Mouse (Mus musculus): ENCODE results near the gene Gm9573.

DNA sequence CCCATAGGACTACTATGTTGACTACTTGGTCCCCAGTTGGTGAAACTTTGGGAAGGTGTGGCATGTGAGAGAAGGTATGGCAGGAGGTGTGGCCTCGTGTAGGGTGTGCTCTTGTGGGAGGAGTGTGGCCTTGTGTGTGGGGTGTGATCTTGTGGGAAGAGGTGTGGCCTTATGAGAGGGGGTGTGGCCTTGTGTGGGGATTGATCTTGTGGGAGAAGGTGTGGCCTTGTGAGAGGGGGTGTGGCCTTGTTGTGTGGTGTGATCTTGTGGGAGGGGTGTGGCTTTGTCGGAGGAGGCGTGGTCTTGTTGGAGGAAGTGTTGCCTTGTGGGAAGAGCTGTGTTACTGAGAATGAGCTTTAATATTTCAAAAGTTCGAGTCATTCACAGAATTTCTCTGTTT, 9.3 kb downstream of the Gm9573 start:
- TF ChIP-seq GATA1 (IDR thresholded peaks at IDR 0.05; ENCODE audit: borderline replicate concordance, low read length) (no peak), FLI1 (IDR thresholded peaks at IDR 0.05; ENCODE audit: low read length) (no peak)

Measured in megakaryocyte, embryonic 14.5 days (primary cell).